Mouse (Mus musculus) G1E (cell line): Measurements from ENCODE around the gene Cux1. TPM values are rescaled to one million over a fixed set of nuclear protein-coding genes. Genes with fewer than 3 reads are reported as not detected.

Source experiments
- ATAC-seq: 2 replicates; pipeline ENCODE4 v1.8.0; 2016; ENCODE audit warnings: mild to moderate bottlenecking; ENCODE audit not compliant: insufficient number of reproducible peaks, poor library complexity, low FRiP score, severe bottlenecking; ENCODE audit errors: extremely low read depth
- DNase-seq: peaks from one replicate; pipeline ENCODE4 v3.0.0; 2012; ENCODE audit warnings: low spot score
- H3K27me3 ChIP-seq: 2 replicates; pipeline ENCODE4 v1.6.1; 2012; ENCODE audit warnings: mild to moderate bottlenecking, low read length, inconsistent platforms; ENCODE audit not compliant: insufficient read depth
- H3K36me3 ChIP-seq: replicated peaks from 2 replicates; pipeline ENCODE3; 2012; ENCODE audit warnings: mild to moderate bottlenecking, inconsistent platforms
- H3K4me1 ChIP-seq: 2 replicates; pipeline ENCODE4 v1.6.1; 2012; ENCODE audit warnings: low read depth, low read length, inconsistent platforms, mixed read lengths; ENCODE audit not compliant: insufficient read depth
- H3K4me3 ChIP-seq: 2 replicates; pipeline ENCODE4 v1.5.1; 2012; ENCODE audit warnings: low read depth, mild to moderate bottlenecking, inconsistent platforms, low read length, moderate library complexity, mixed read lengths
- H3K9me3 ChIP-seq: replicated peaks from 2 replicates; pipeline ENCODE4 v1.6.1; 2012; ENCODE audit warnings: inconsistent platforms
- CTCF ChIP-seq: IDR thresholded peaks from 2 replicates; pipeline ENCODE4 v1.5.1; 2012; ENCODE audit warnings: low read depth, low read length, inconsistent platforms, mixed read lengths
- GATA1 ChIP-seq: IDR thresholded peaks from 2 replicates; pipeline ENCODE4 v1.6.1; 2012; ENCODE audit warnings: borderline replicate concordance, low read length, inconsistent platforms, mixed read lengths
- GATA2 ChIP-seq: IDR thresholded peaks from 2 replicates; pipeline ENCODE4 v1.6.1; 2012; ENCODE audit warnings: low read depth, low read length, inconsistent platforms, borderline replicate concordance
- POLR2AphosphoS5 ChIP-seq: IDR thresholded peaks from 2 replicates; pipeline ENCODE4 v1.6.1; 2012; ENCODE audit warnings: low read depth, low read length, inconsistent platforms; ENCODE audit not compliant: insufficient replicate concordance
- TAL1 ChIP-seq: conservative IDR thresholded peaks from 2 replicates; pipeline ENCODE4 v1.6.1; 2012; ENCODE audit warnings: low read depth, low read length, inconsistent platforms, mixed read lengths
- polyA plus RNA-seq: library from polyadenylated mRNA; stranded (reverse); fragments of >175 nt; gene quantifications from 2 replicates; pipeline ENCODE4 v1.2.3, GENCODE M21; 2012
- total RNA-seq, 2 experiments: library from RNA; stranded (forward) in 1 of 2; stranded (reverse) in 1 of 2; fragments of 200-1000 nt in 1 of 2; fragments of >200 nt in 1 of 2; fragmentation: Nextera tagmentation in 1 of 2; gene quantifications; 2 replicates each; pipeline ENCODE4 v1.2.3; 2014 to 2017

Gene Cux1
- total and polyA plus RNA-seq, 3 experiments, result 0.03 to 0.11 TPM; not detected in 1

DNA sequence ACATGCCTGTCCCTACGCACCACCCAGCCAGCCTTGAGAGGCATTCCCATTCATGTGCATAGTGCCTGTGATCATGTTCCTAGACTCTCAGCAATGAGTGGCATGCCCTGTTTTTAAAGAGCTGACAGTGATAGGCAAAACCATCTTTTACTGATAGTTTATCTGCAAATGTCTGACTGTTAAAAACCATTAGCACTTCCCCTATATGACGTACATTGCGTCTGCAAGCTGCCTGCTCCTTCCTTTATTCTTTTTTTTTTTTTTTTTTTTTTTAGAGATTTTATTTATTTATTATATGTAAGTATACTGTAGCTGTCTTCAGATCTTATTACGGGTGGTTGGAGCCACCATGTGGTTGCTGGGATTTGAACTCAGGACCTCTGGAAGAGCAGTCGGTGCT is 205.3 kb downstream of the Cux1 start:
- TF ChIP-seq GATA1 (no peak), POLR2AphosphoS5 (no peak), CTCF (no peak), GATA2 (no peak), TAL1 (no peak)
- no peaks in the 10 kb centered on the region for H3K36me3 ChIP-seq
- DNase-seq, result no peak
- no peaks in the 10 kb centered on the region for H3K9me3 ChIP-seq
- ATAC-seq, result no peak
- no peak overlapping the region for H3K4me3 ChIP-seq
- H3K27me3 ChIP-seq, result no peaks in the 10 kb centered on the region
- no peaks in the 10 kb centered on the region for H3K4me1 ChIP-seq

DNA sequence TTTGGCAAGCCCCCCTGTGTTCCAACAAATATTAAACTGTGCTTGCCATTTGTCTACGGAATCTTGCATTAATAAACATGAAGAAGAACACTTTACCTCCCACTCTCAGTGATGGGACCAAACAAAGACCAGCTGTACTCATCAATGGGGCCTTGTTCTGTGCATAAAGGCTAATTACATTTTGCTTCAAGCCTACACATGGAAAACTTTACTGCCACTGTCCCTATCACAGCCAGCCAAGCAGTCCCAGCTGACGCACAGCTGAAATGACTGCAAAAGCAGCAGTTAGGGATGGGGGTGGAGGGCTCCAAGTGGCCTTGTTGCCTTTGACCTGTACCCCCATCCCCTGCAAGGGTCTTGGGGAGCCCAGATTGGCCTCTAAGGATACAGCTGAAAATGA is 210.1 kb downstream of the Cux1 start:
- Histone ChIP-seq H3K4me1 (no peaks in the 10 kb centered on the region), H3K4me3 (no peak overlapping the region), H3K9me3 (no peaks in the 10 kb centered on the region), H3K27me3 (no peaks in the 10 kb centered on the region), H3K36me3 (no peaks in the 10 kb centered on the region)
- ATAC-seq (no peak), DNase-seq (no peak)
- TF ChIP-seq POLR2AphosphoS5 (no peak), TAL1 (no peak), GATA1 (no peak), CTCF (no peak), GATA2 (no peak)

DNA sequence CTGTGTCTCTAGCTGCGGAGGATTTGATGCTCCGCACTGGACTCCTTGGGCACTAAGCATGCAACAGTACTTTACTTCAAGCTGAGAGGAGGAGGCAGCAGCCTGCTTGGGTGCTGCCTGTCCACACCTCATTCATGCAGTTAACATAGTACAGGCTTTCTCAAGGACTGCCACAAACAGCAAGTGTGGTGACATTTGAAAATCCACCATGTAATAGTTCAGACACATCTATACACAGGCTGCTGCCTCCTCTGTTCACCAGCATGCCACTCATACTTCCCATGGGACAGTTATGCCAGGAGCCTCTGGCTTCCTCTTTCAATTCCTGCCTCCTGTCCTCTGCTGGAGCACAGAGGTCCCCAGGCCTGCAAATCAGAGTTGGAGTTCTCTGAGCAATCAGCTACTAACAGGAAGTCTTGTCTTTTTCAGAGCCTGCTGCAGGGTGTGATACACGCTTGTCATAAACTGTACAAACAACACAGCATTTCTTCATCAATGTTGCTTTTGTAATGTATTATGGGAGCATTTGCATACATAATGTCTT is 211.6 kb downstream of the Cux1 start:
- DNase-seq (no peak), ATAC-seq (no peak)
- TF ChIP-seq GATA2, result no peak
- TF ChIP-seq CTCF, result no peak
- TF ChIP-seq POLR2AphosphoS5, result no peak
- no peak for TF ChIP-seq GATA1
- no peak for TF ChIP-seq TAL1
- no peaks in the 10 kb centered on the region for H3K4me1 ChIP-seq
- H3K27me3 ChIP-seq, result no peaks in the 10 kb centered on the region
- no peaks in the 10 kb centered on the region for H3K9me3 ChIP-seq
- H3K4me3 ChIP-seq, result no peak overlapping the region
- H3K36me3 ChIP-seq, result no peaks in the 10 kb centered on the region

- Histone ChIP-seq H3K27me3 (no peaks in the 10 kb centered on the region), H3K4me3 (no peak overlapping the region), H3K9me3 (no peaks in the 10 kb centered on the region), H3K4me1 (no peaks in the 10 kb centered on the region), H3K36me3 (no peaks in the 10 kb centered on the region)
- TF ChIP-seq GATA2, result no peak
- no peak for TF ChIP-seq CTCF
- no peak for TF ChIP-seq GATA1
- TF ChIP-seq TAL1, result no peak
- TF ChIP-seq POLR2AphosphoS5, result no peak
- ATAC-seq (no peak), DNase-seq (no peak)
Measured at GRCm38 (mm10) chr5:136354729-136355128, 212.6 kb downstream of the Cux1 start.

DNA sequence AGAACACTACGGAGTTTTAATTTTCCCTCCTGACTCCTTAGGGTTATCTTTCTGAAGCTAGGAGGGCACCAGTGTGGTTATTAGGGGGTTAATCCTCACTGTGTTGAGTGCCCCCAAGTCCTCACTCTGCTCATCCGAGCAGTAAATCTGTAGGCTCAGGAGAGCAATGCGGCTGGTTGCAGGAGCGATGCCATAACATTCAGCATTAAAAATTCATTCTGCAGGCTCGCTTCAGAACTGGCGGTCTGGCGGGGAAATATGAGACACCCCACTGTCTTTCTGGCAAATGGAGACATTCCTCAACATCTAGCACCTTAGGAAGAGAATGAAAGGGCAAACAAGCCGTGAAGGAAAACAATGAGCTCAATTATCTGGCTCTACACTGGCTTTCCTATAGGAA is 214.2 kb downstream of the Cux1 start:
- no peaks in the 10 kb centered on the region for H3K4me1 ChIP-seq
- H3K4me3 ChIP-seq, result no peak overlapping the region
- H3K36me3 ChIP-seq, result no peaks in the 10 kb centered on the region
- TF ChIP-seq GATA2 (no peak), CTCF (no peak)
- H3K27me3 ChIP-seq, result no peaks in the 10 kb centered on the region
- ATAC-seq (no peak), DNase-seq (no peak)
- no peaks in the 10 kb centered on the region for H3K9me3 ChIP-seq

- 0 out of 2 replicates have a peak, but pooled peaks cover 3% of the 10 kb centered on the region for H3K27me3 ChIP-seq
- H3K4me3 ChIP-seq, result no peak overlapping the region
- TF ChIP-seq GATA1 (no peak), POLR2AphosphoS5 (no peak), TAL1 (no peak), CTCF (no peak), GATA2 (no peak)
- no peaks in the 10 kb centered on the region for H3K4me1 ChIP-seq
- ATAC-seq (no peak), DNase-seq (no peak)
- H3K9me3 ChIP-seq, result no peaks in the 10 kb centered on the region
- H3K36me3 ChIP-seq, result no peaks in the 10 kb centered on the region
Measured at GRCm38 (mm10) chr5:136343156-136343890, 224.0 kb downstream of the Cux1 start.

- Histone ChIP-seq H3K9me3 (no peaks in the 10 kb centered on the region), H3K27me3 (peaks cover 2% of the 10 kb centered on the region), H3K36me3 (no peaks in the 10 kb centered on the region), H3K4me1 (no peaks in the 10 kb centered on the region), H3K4me3 (no peak overlapping the region)
- TF ChIP-seq TAL1 (no peak), POLR2AphosphoS5 (no peak), CTCF (no peak), GATA2 (no peak), GATA1 (no peak)
- DNase-seq (no peak), ATAC-seq (no peak)
Measured at GRCm38 (mm10) chr5:136336798-136337527, 230.3 kb downstream of the Cux1 start.
